Mouse (Mus musculus) liver, embryonic 14.5 days (tissue): ENCODE measurements around the gene Adssl1.

ENCODE experiments used
- CTCF ChIP-seq: IDR thresholded peaks from 2 replicates; pipeline ENCODE4 v1.5.1; 2016; ENCODE audit warnings: antibody characterized with exemption, low read depth, control low read depth
- EP300 ChIP-seq: IDR thresholded peaks from 2 replicates; pipeline ENCODE4 v1.6.1; 2016; ENCODE audit warnings: antibody characterized with exemption, low read depth

- TF ChIP-seq CTCF (no peak), EP300 (no peak)
These were observed 39.9 kb upstream of the Adssl1 start for GRCm38 (mm10) chr12:112579926-112580325.
